Mouse (Mus musculus): Measurements from ENCODE around the gene Nelfb.

Gene Nelfb

DNA sequence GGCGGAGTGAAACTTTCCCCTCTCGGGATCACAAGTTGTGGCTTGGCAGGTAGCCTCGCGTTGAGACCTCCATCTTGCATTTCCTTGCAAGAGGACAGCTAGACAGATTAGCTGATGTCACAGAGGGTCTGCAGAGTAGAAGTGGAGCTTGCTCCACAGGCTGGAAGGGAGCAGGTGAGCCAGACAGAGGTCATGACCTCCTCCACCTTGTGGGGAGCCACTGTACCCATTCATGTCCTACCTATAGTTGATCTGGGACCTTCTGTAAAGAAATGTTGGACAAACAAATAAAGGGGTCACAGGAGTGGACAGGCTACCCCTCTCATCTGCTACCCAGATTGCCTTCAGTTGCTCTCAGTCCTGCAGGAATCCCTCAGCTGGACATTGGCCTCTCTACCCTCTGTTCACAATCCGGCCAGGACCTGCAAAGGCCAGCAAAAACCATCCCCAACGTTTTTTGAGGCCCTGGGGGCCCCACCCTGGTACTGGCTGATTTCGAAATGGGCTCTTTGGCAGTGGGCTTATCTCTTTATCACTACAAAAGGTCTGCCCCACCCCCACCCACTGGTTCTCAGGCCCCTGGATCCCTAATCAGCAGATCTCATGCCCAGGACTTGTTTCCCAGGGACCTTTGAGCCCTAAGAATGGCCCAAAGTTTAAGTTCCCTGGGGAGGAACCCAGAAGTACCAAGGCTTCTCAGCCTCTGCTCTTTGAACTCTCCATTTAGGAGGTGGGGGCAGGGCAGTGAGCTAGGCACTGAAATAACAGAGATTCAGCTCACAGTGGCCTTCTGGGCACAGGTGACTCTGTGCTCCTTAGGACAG lies 36.2 kb downstream of the Nelfb start:
- DNase-seq: peak; percentile 92

DNA sequence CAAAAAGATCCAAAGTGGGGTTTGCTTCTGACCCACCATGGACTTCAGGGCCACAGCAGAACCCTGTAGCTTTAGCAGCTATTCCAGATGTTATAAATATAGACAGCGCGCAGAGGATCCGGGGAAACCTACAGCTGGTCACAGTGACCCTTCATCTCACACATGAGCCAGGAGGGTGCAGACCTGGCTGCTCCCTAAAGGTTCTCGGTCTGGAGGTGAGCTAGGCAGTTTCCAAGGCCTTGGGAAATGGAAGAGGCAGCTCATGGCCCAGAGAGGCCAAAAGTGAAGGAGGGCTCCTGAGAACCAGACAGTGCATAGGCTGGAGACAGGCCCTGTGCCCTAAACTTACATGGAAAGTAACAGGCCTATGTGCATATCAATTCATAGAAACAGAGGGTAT lies 37.5 kb downstream of the Nelfb start:
- DNase-seq: no peak

DNA sequence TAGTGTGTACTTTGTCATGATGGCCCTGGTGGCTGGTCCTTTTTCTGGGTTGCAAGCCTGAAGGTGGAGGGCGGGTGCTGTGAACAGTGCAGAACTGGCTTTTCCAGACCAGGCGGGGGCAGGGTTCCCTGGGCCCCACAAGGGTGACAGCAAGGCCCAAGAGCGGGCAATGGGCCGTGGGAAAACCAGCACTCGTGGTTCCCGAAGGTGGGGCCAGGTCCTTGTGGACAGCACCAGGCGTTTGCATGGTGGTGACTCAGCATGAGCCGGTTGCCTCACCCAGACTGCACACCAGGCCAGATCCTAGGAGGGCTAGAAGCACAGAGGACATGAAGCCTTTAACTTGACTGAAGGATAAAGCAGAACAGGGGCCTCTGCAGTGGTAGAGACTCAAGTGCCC lies 38.7 kb downstream of the Nelfb start:
- no peak for DNase-seq

DNA sequence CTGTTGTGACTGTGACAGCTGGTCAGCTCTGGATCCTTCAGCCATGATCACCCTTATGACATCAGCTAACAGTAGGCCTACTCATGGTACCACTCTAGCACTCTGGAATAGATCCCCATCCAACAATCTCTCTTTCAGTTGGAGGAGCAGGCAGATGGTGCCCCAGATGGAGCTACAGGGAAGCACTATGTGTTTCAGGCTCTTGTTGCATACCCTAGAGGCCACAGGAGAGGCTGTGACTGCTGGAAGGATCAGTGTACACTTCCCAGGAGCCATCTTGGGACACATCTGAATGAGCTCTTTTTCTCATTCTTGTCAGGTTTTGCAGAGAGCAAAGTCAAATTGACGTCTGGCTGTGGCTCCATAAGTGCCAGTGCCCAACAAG lies 39.5 kb downstream of the Nelfb start:
- no peak for DNase-seq

DNA sequence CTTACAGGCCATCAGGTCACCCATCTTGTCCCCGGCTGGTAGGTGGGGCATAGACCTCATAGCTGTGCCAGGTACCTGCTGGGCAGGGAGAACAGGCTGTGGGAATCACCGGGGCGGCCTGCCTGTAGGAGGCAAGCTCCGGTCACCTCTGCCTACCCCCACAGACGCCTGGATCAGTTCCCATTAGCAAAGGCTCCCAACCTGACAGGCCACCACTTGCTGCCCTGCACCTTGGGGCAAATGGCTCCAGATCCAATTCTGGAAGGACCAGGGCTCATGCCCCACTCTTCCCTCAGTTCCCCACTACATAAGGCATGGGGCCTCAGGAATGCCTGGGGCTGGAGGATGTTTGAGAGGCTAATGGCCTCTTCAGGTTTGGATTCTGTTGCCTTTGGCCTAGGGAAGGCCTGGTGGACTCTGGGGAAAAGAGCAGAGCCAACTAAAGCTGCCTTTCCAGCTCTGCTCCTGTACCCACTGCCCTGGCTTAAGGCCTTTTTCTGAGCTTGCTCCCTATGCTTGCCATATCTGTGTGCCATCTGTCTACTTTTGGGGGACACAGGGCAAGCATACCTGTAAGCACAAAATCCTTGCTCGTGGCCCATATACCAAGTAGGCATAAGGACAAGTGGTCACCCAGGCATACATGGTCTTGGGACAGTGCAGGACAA lies 40.1 kb downstream of the Nelfb start:
- no peak for DNase-seq

DNA sequence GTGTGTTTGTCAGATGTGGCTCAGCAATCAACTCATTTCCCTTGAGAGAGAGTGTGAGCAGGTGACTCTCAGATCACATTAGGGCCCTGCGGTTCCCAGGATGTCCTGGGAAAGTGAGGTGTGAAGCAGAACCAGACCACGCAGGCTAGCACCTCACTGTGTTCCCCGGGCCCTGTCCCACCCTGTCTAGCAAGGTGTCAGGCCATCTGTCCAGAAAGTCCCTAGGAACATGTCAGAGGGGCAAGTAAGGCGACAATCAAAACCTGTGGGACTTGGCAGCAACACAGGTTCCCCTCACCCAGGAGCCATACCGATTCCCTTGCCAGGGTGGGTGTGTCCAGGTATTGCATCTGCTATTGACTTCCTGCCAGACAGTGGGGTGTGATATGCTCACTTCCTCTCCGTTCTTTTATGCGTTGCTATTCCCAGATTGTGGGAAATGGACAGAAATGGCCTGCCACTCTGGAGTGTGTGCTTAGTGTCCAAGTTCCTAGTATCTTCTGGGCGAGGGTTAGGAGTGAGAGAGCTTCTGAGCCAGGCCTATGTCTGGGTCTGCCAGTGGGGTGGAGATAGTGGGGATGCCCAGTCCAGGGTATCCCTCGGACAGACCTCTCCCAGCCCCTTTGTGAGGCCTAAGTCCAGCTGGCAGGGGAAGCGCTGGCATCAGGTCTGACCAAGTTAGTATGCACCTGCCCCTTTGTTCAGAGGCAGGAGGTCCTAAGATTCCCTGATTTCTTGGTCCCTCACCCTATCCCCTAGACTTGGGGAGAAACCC lies 40.8 kb downstream of the Nelfb start:
- DNase-seq: peak; percentile 22

DNA sequence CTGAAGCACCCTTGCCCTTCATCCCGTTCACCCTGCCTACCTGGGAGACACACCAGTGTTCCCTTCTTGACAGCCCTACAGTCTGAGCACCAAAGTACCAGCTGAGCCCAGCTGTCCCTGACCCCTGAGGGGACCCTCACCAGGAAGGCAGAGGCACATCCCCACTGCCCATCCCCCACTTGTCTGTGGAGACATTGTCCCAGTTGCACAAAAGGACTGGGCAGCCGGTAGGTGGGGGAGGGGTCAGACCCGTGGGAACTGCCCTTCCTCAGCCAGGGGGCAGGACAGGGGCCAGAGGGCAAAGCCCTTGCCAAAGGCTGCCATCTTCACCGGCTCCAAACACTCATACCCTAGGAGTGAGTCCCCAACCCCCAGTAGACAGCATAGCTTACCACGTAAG lies 41.5 kb downstream of the Nelfb start:
- DNase-seq: no peak

DNA sequence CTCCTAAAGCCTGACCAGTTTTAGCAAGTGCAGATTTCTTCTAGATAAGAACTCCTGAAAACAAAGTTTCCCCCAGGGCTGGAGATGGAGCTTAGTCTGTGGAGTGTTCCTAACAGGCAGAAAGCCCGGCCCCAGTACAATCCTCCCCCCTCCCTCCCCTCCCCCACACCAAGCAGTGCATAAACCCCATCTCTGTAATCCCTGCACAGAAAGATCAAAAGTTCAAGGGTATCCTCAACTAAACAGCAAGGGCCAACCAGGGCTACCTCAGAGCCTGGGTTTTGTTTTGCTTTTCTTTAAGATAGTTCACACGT lies 42.7 kb downstream of the Nelfb start:
- no peak for DNase-seq

DNA sequence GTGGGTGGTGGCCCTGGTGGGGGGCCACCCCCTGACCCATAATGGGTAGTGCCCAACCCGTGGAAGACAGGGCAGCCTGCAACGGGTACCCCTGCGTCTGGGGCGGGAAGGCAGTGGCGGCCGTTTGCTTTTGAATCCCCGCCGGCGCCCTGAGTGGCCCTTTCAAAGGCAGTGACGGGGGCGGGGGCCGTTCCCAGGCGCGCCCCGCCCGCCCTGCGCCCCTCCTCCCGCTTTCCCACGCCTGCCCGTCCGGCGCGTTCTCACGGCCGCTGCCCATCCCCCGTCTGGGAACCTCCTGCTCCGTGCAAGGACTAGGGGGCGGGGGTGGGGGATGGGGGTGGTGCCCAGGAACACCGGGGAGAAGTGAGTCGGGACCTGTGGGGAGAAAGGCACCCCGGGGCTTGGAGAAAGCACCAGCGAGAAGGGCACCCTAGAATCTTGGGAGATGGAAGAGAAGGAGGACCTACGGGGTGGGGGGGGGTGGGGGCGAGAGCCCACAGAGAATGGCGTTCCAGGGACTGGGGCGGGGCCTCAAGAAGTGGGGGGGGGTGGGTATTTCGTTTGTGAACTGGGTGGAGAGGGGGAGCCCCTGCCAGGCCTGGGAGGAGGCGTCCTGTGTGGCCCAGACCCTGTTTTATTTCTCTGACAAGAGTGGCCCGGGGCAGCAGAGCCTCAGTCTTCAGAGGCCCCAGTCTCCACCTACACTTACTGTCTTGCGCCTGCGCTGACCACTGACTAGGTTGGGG lies 43.2 kb downstream of the Nelfb start:
- DNase-seq: peak; percentile 56

DNA sequence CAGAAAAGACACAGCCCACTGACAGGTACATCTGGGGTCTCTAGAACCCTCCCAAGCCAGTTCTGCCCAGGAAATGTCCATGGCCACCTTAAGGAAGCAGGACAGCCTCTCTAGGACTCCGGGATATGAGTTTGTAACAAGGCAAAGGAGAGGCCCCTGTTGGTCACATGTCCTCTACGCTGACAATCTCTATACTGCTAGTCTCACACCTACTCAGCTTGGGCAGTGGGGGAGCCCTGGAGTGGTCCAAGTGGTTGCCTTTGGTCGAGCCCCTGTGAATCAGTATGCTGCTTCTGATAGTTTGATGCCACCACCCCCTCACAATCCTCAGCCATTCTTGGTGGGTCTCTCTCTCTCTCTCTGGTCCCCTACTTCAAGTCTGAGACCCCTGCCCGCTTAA lies 43.8 kb downstream of the Nelfb start:
- DNase-seq: no peak

DNA sequence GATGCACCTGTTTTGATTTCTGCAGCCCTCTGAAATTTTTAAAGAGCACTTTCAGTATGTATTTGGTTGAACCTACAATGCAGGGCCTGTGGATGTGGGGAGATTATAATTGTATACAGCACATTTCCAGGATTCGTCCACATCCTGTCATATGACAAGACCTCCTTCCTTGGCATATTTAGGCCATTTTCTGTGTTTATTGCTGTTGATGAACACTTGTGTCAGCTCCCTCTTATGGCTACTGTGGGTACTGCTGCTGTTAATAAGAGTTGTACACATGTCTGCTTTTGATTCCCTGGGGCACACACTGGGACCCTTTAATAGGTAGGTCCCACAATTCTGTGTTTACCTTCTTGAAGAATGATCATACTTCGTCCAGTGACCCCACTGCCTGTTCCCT lies 53.6 kb downstream of the Nelfb start:
- peak; percentile 80 for DNase-seq

DNA sequence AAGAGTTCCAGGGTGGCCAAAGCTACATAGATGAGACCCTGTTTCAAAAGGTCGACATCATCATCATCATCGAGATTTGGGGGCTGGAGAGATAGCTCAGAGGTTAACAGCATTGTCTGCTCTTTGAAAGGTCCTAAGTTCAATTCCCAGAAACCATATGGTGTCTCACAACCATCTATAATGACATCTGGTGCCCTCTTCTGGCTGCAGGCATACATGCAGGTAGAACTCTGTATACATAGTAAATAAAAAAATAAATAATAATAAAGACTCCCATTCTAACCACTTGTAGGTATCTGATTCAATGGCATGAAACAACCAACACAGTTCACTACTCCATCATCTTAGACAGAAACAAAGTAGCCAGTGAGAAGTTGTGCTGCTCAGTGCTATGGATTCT lies 54.3 kb downstream of the Nelfb start:
- no peak for DNase-seq

DNA sequence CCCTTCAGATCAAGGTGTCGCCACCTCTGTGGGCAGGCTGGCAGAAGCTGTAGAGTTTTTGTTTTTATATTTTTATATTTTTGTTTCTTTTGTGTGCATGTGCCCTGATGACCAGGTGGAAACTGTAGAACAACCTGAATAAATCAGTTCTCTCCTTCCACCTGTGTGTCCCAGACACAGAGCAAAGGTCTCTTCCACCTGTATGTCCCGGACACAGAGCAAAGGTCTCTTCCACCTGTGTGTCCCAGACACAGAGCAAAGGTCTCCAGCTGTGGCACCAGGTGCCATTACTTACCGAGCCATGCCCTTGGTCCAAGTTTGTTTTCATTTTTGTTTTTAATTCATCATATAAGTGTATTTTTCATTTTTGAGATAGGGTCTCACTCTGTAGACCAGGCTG lies 55.1 kb downstream of the Nelfb start:
- no peak for DNase-seq

DNA sequence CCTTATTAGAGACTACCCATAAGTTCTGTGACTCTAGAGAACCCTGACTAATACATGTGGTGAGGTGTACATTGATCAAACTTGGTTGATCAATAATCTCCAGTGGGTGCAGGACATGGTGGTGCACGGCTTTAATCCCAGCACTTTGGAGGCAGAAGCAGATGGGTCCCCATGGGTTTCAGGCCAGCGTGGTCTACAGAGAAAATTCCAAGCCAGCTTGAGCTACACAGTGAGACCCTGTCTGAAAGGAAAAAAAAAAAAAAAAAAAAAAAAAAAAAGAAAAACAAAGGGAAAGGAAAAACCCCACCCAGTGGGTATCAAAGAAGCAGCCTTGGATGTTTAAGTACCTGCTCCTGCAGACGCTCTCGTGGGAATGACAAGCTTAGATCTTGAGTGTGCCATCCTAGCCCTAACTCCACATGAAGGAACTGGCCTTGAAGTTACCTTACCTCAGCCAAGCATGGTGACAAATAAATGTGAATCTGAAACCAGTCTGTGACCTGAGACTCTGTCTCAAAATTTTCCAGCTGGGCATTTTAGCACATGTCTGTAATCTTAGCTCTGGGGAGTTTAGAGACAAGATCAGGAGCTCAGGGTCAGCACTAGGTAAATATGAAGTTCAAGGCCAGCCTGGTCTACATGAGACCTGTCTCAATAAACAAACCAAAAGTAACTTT lies 59.9 kb downstream of the Nelfb start:
- DNase-seq: no peak

All from kidney, adult 9 months (tissue).